Mouse (Mus musculus): Measurements from ENCODE around the gene Tenm4. TPM values are rescaled to one million over a fixed set of nuclear protein-coding genes. Genes with fewer than 3 reads are reported as not detected.

Tenm4 gene
- polyA plus RNA-seq, 2 experiments = 0.11 to 0.28 TPM

- H3K27ac ChIP-seq = no peak overlapping the region
- H3K4me2 ChIP-seq (ENCODE audit: low read depth) = no peak overlapping the region
- no peaks in the 10 kb centered on the region for H3K36me3 ChIP-seq (replicated peaks; ENCODE audit: control insufficient read depth, insufficient read depth, low read depth)
- no peak for ATAC-seq (ENCODE audit: insufficient read depth)
- H3K27me3 ChIP-seq (ENCODE audit: control insufficient read depth, insufficient read depth, low read length) = no peaks in the 10 kb centered on the region
- no peak overlapping the region for H3K4me3 ChIP-seq (ENCODE audit: insufficient read depth in 1 of 2, low read depth in 2 of 2, low read length in 2 of 2)
- 26% methylated on average over 6 of the region's 6 CpGs for WGBS (ENCODE audit: insufficient replicate concordance)
- no peak for TF ChIP-seq CTCF (IDR thresholded peaks at IDR 0.05; ENCODE audit: low read depth)
- no peak for TF ChIP-seq EP300 (IDR thresholded peaks at IDR 0.05; ENCODE audit: low read depth)
- H3K9ac ChIP-seq (replicated peaks) = no peak overlapping the region
- H3K9me3 ChIP-seq (ENCODE audit: control insufficient read depth, low read length) = no peaks in the 10 kb centered on the region
- H3K4me1 ChIP-seq (replicated peaks; ENCODE audit: control insufficient read depth in 2 of 2, insufficient read depth in 2 of 2, low read length in 1 of 2) = no peaks in the 10 kb centered on the region
- no peak for DNase-seq (ENCODE audit: low read depth in 3 of 3, low spot score in 3 of 3)
Measured at GRCm38 (mm10) chr7:96228562-96229268, 57.7 kb downstream of the Tenm4 start.

GRCm38 (mm10) chr7:96230006-96230719, 59.1 kb downstream of the Tenm4 start:
- Histone ChIP-seq H3K4me2 (ENCODE audit: low read depth) (no peak overlapping the region), H3K4me3 (ENCODE audit: insufficient read depth in 1 of 2, low read depth in 2 of 2, low read length in 2 of 2) (no peak overlapping the region), H3K9ac (replicated peaks) (no peak overlapping the region), H3K27ac (no peak overlapping the region), H3K9me3 (ENCODE audit: control insufficient read depth, low read length) (no peaks in the 10 kb centered on the region), H3K27me3 (ENCODE audit: control insufficient read depth, insufficient read depth, low read length) (no peaks in the 10 kb centered on the region), H3K36me3 (replicated peaks; ENCODE audit: control insufficient read depth, insufficient read depth, low read depth) (no peaks in the 10 kb centered on the region), H3K4me1 (replicated peaks; ENCODE audit: control insufficient read depth in 2 of 2, insufficient read depth in 2 of 2, low read length in 1 of 2) (no peaks in the 10 kb centered on the region)
- TF ChIP-seq EP300 (IDR thresholded peaks at IDR 0.05; ENCODE audit: low read depth) = no peak
- no peak for TF ChIP-seq CTCF (IDR thresholded peaks at IDR 0.05; ENCODE audit: low read depth)
- ATAC-seq (ENCODE audit: insufficient read depth) (no peak), DNase-seq (ENCODE audit: low read depth in 3 of 3, low spot score in 3 of 3) (no peak)
- 56% methylated on average over 8 of the region's 8 CpGs for WGBS (ENCODE audit: insufficient replicate concordance)

GRCm38 (mm10) chr7:96230720-96231241, 59.7 kb downstream of the Tenm4 start:
- TF ChIP-seq CTCF (IDR thresholded peaks at IDR 0.05; ENCODE audit: low read depth) (no peak), EP300 (IDR thresholded peaks at IDR 0.05; ENCODE audit: low read depth) (no peak)
- Histone ChIP-seq H3K9me3 (ENCODE audit: control insufficient read depth, low read length) (no peaks in the 10 kb centered on the region), H3K27ac (no peak overlapping the region), H3K36me3 (replicated peaks; ENCODE audit: control insufficient read depth, insufficient read depth, low read depth) (no peaks in the 10 kb centered on the region), H3K27me3 (ENCODE audit: control insufficient read depth, insufficient read depth, low read length) (no peaks in the 10 kb centered on the region), H3K4me1 (replicated peaks; ENCODE audit: control insufficient read depth in 2 of 2, insufficient read depth in 2 of 2, low read length in 1 of 2) (no peaks in the 10 kb centered on the region), H3K9ac (replicated peaks) (no peak overlapping the region), H3K4me2 (ENCODE audit: low read depth) (no peak overlapping the region), H3K4me3 (ENCODE audit: insufficient read depth in 1 of 2, low read depth in 2 of 2, low read length in 2 of 2) (no peak overlapping the region)
- ATAC-seq (ENCODE audit: insufficient read depth) = no peak
- 20% methylated on average over 9 of the region's 9 CpGs for WGBS (ENCODE audit: insufficient replicate concordance)
- DNase-seq (ENCODE audit: low read depth in 3 of 3, low spot score in 3 of 3) = no peak

GRCm38 (mm10) chr7:96235847-96236246, 64.8 kb downstream of the Tenm4 start:
- no peaks in the 10 kb centered on the region for H3K27me3 ChIP-seq (ENCODE audit: control insufficient read depth, insufficient read depth, low read length)
- no peaks in the 10 kb centered on the region for H3K9me3 ChIP-seq (ENCODE audit: control insufficient read depth, low read length)
- H3K27ac ChIP-seq = no peak overlapping the region
- H3K36me3 ChIP-seq (replicated peaks; ENCODE audit: control insufficient read depth, insufficient read depth, low read depth) = no peaks in the 10 kb centered on the region
- no peak overlapping the region for H3K4me2 ChIP-seq (ENCODE audit: low read depth)
- H3K9ac ChIP-seq (replicated peaks) = no peak overlapping the region
- no peak overlapping the region for H3K4me3 ChIP-seq (ENCODE audit: insufficient read depth in 1 of 2, low read depth in 2 of 2, low read length in 2 of 2)
- TF ChIP-seq EP300 (IDR thresholded peaks at IDR 0.05; ENCODE audit: low read depth) = no peak
- TF ChIP-seq CTCF (IDR thresholded peaks at IDR 0.05; ENCODE audit: low read depth) = no peak
- H3K4me1 ChIP-seq (replicated peaks; ENCODE audit: control insufficient read depth in 2 of 2, insufficient read depth in 2 of 2, low read length in 1 of 2) = no peaks in the 10 kb centered on the region
- WGBS (ENCODE audit: insufficient replicate concordance) = 70% methylated on average over 6 of the region's 6 CpGs
- DNase-seq (ENCODE audit: low read depth in 3 of 3, low spot score in 3 of 3) = no peak
- ATAC-seq (ENCODE audit: insufficient read depth) = no peak

GRCm38 (mm10) chr7:96240661-96241060, 69.6 kb downstream of the Tenm4 start:
- no peak for DNase-seq (ENCODE audit: low read depth in 3 of 3, low spot score in 3 of 3)

More at GRCm38 (mm10) chr7:96240661-96241060, 69.6 kb downstream of the Tenm4 start:
- H3K27ac ChIP-seq = no peak overlapping the region
- no peaks in the 10 kb centered on the region for H3K27me3 ChIP-seq (ENCODE audit: control insufficient read depth, insufficient read depth, low read length)
- H3K9me3 ChIP-seq (ENCODE audit: control insufficient read depth, low read length) = no peaks in the 10 kb centered on the region
- H3K4me3 ChIP-seq (ENCODE audit: insufficient read depth in 1 of 2, low read depth in 2 of 2, low read length in 2 of 2) = no peak overlapping the region
- no peak for ATAC-seq (ENCODE audit: insufficient read depth)
- H3K4me2 ChIP-seq (ENCODE audit: low read depth) = no peak overlapping the region
- H3K36me3 ChIP-seq (replicated peaks; ENCODE audit: control insufficient read depth, insufficient read depth, low read depth) = no peaks in the 10 kb centered on the region
- no peaks in the 10 kb centered on the region for H3K4me1 ChIP-seq (replicated peaks; ENCODE audit: control insufficient read depth in 2 of 2, insufficient read depth in 2 of 2, low read length in 1 of 2)
- H3K9ac ChIP-seq (replicated peaks) = no peak overlapping the region
- WGBS (ENCODE audit: insufficient replicate concordance) = 27% methylated on average over 2 of the region's 2 CpGs
- TF ChIP-seq CTCF (IDR thresholded peaks at IDR 0.05; ENCODE audit: low read depth) (no peak), EP300 (IDR thresholded peaks at IDR 0.05; ENCODE audit: low read depth) (no peak)

All from liver, embryonic 14.5 days (tissue).